Mouse (Mus musculus): ENCODE results near the gene Rngtt. TPM values are rescaled to one million over a fixed set of nuclear protein-coding genes. Genes with fewer than 3 reads are reported as not detected.

Rngtt gene
- polyA plus RNA-seq, 1 experiment from 2014 or later, result 16.4 TPM

GRCm38 (mm10) chr4:33315840-33316239 is 5.7 kb downstream of the Rngtt start:
- no peak overlapping the region for H3K9ac ChIP-seq
- WGBS (ENCODE audit: insufficient replicate concordance), result 47% methylated on average over 5 of the region's 5 CpGs

GRCm38 (mm10) chr4:33331147-33331546 is 21.0 kb downstream of the Rngtt start:
- 51% methylated on average over 4 of the region's 4 CpGs for WGBS (ENCODE audit: insufficient replicate concordance)
- H3K27ac ChIP-seq, result no peak overlapping the region
- H3K9ac ChIP-seq, result no peak overlapping the region
- H3K9me3 ChIP-seq (replicated peaks), result no peaks in the 10 kb centered on the region
- no peak overlapping the region for H3K4me3 ChIP-seq (replicated peaks)
- peaks cover 9% of the 10 kb centered on the region; the same call in 1 of the 2 replicates for H3K4me1 ChIP-seq (replicated peaks)
- ATAC-seq (ENCODE audit: low read depth) (no peak), DNase-seq (no peak)
- H3K4me2 ChIP-seq, result no peak overlapping the region
- H3K36me3 ChIP-seq, result peaks cover 69% of the 10 kb centered on the region
- H3K27me3 ChIP-seq, result no peaks in the 10 kb centered on the region

More at GRCm38 (mm10) chr4:33315840-33316239, 5.7 kb downstream of the Rngtt start:
- Histone ChIP-seq H3K4me3 (replicated peaks) (no peak overlapping the region), H3K27me3 (no peaks in the 10 kb centered on the region), H3K4me1 (replicated peaks) (peaks cover 27% of the 10 kb centered on the region), H3K36me3 (peaks cover 10% of the 10 kb centered on the region; the same call in 1 of the 2 replicates), H3K9me3 (replicated peaks) (no peaks in the 10 kb centered on the region), H3K4me2 (no peak overlapping the region), H3K27ac (no peak overlapping the region; the same call in 1 of the 2 replicates)
- no peak for DNase-seq
- no peak for ATAC-seq (ENCODE audit: low read depth)

DNA sequence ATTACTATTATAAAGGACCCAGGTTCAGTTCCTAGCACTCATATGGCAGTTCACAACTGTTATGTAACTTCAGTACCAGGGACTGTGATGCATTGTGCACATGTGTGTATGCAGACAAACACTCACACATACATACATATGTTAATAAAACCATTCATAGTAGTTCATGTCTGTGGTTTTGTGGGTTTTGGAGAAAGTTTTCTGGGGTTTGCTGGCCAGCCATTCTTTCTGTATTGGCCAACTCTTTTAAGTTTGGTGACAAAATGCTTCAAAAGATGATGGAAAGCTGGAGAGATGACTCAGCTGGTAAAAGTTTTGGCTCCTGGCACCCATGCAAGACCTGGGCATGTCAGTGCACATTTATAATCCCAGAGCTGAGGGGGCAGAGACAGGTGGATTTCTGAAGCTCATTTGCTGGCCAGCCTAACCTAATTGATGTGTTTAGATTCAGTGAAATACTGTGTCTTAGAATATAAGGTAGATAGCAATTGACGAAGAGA is 22.9 kb downstream of the Rngtt start:
- DNase-seq, result no peak
- Histone ChIP-seq H3K36me3 (peaks cover 62% of the 10 kb centered on the region), H3K4me1 (replicated peaks) (peaks cover 13% of the 10 kb centered on the region), H3K9ac (no peak overlapping the region), H3K27me3 (no peaks in the 10 kb centered on the region), H3K9me3 (replicated peaks) (no peaks in the 10 kb centered on the region), H3K4me2 (no peak overlapping the region), H3K27ac (no peak overlapping the region), H3K4me3 (replicated peaks) (no peak overlapping the region)
- no peak for ATAC-seq (ENCODE audit: low read depth)
- 97% methylated on average over 1 of the region's 1 CpGs for WGBS (ENCODE audit: insufficient replicate concordance)

DNA sequence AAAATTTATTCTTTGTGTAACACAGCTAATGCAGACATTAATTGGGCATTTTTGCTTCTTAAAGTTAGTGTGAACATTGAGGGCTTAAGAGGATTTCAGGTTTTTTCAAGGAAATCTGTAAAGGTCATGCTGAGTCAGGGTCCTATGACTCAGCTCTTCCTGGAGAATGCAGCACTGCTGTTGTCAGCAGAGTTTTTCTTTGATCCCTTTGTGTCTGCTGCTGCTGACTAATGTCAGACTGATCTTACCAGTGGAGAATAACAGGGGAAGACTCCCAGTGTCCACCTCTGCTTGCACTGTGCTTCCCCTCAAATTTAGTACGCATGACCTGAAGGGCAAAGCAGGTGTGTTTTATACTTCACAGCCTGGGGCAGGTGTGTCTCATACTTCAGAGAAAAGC is 27.9 kb downstream of the Rngtt start:
- Histone ChIP-seq H3K4me2 (no peak overlapping the region), H3K9ac (peak overlapping the region; percentile 27; the same call in 1 of the 2 replicates), H3K4me1 (replicated peaks) (peaks cover 13% of the 10 kb centered on the region), H3K4me3 (replicated peaks) (no peak overlapping the region), H3K9me3 (replicated peaks) (no peaks in the 10 kb centered on the region), H3K27me3 (no peaks in the 10 kb centered on the region), H3K36me3 (peaks cover 61% of the 10 kb centered on the region), H3K27ac (peak overlapping the region; percentile 74)
- DNase-seq (peak; percentile 59), ATAC-seq (ENCODE audit: low read depth) (peak; percentile 79)
- 82% methylated on average over 1 of the region's 1 CpGs for WGBS (ENCODE audit: insufficient replicate concordance)

GRCm38 (mm10) chr4:33342877-33343731 is 33.0 kb downstream of the Rngtt start:
- peaks cover 34% of the 10 kb centered on the region for H3K36me3 ChIP-seq
- WGBS (ENCODE audit: insufficient replicate concordance), result 80% methylated on average over 7 of the region's 7 CpGs
- H3K4me1 ChIP-seq (replicated peaks), result peaks cover 22% of the 10 kb centered on the region
- H3K27ac ChIP-seq, result peak overlapping the region; percentile 75
- H3K4me2 ChIP-seq, result peak overlapping the region; percentile 34; the same call in 1 of the 2 replicates
- no peak overlapping the region for H3K4me3 ChIP-seq (replicated peaks)
- H3K9me3 ChIP-seq (replicated peaks), result no peaks in the 10 kb centered on the region
- H3K27me3 ChIP-seq, result no peaks in the 10 kb centered on the region
- no peak for DNase-seq
- ATAC-seq (ENCODE audit: low read depth), result peak; percentile 45
- 0 out of 2 replicates have a peak overlapping the region, but pooled peaks have one; percentile 27 for H3K9ac ChIP-seq

- WGBS (ENCODE audit: insufficient replicate concordance), result 57% methylated on average over 6 of the region's 6 CpGs
- ATAC-seq (ENCODE audit: low read depth) (peak; percentile 97), DNase-seq (peak; percentile 65)
- peaks cover 20% of the 10 kb centered on the region for H3K4me1 ChIP-seq (replicated peaks)
- H3K9ac ChIP-seq, result 0 out of 2 replicates have a peak overlapping the region, but pooled peaks have one; percentile 27
- H3K4me3 ChIP-seq (replicated peaks), result no peak overlapping the region
- H3K4me2 ChIP-seq, result peak overlapping the region; percentile 34; the same call in 1 of the 2 replicates
- peaks cover 32% of the 10 kb centered on the region for H3K36me3 ChIP-seq
- H3K27ac ChIP-seq, result peak overlapping the region; percentile 75
- H3K9me3 ChIP-seq (replicated peaks), result no peaks in the 10 kb centered on the region
- H3K27me3 ChIP-seq, result no peaks in the 10 kb centered on the region
These were observed 33.6 kb downstream of the Rngtt start for GRCm38 (mm10) chr4:33343732-33344057.

- no peaks in the 10 kb centered on the region for H3K27me3 ChIP-seq
- H3K36me3 ChIP-seq, result peaks cover 16% of the 10 kb centered on the region
- no peak for DNase-seq
- H3K4me1 ChIP-seq (replicated peaks), result no peaks in the 10 kb centered on the region
- ATAC-seq (ENCODE audit: low read depth), result no peak
- H3K4me3 ChIP-seq (replicated peaks), result no peak overlapping the region
- no peak overlapping the region for H3K27ac ChIP-seq
- no peak overlapping the region for H3K9ac ChIP-seq
- H3K4me2 ChIP-seq, result no peak overlapping the region
- no peaks in the 10 kb centered on the region for H3K9me3 ChIP-seq (replicated peaks)
These were observed 53.3 kb downstream of the Rngtt start for GRCm38 (mm10) chr4:33363451-33363850.

GRCm38 (mm10) chr4:33374916-33375315 is 64.8 kb downstream of the Rngtt start:
- whole genome bisulfite sequencing (ENCODE audit: insufficient replicate concordance), result 68% methylated on average over 6 of the region's 6 CpGs

DNA sequence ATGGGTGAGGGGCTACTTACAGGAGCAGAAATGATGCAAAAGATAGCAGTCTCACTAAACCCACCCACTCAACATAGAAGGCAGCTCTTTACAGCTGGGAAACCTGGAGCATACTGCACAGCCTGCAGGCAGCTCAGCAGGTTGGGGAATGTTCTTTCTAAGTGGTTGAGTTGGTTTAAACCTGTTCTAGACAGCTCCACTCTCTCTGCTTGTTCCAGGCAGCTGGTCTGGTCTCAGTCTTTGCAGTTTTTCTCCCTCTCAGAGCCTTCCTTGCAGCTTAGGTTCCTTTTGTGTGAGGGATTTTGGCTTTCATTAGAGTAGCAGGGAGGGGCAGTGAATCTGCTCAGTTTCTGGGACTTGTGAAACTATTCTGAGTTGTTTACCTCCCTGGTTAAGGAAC is 67.5 kb downstream of the Rngtt start:
- ATAC-seq (ENCODE audit: low read depth), result no peak
- H3K4me2 ChIP-seq, result no peak overlapping the region
- H3K36me3 ChIP-seq, result 0 out of 2 replicates have a peak, but pooled peaks cover 4% of the 10 kb centered on the region
- H3K27ac ChIP-seq, result no peak overlapping the region
- peaks cover 10% of the 10 kb centered on the region for H3K4me1 ChIP-seq (replicated peaks)
- no peaks in the 10 kb centered on the region for H3K27me3 ChIP-seq
- no peak for DNase-seq
- H3K4me3 ChIP-seq (replicated peaks), result no peak overlapping the region
- H3K9ac ChIP-seq, result no peak overlapping the region
- no peaks in the 10 kb centered on the region for H3K9me3 ChIP-seq (replicated peaks)

More at GRCm38 (mm10) chr4:33374916-33375315, 64.8 kb downstream of the Rngtt start:
- Histone ChIP-seq H3K27me3 (no peaks in the 10 kb centered on the region), H3K4me3 (replicated peaks) (no peak overlapping the region), H3K36me3 (peaks cover 8% of the 10 kb centered on the region; the same call in 1 of the 2 replicates), H3K9me3 (replicated peaks) (no peaks in the 10 kb centered on the region), H3K4me2 (no peak overlapping the region), H3K4me1 (replicated peaks) (peaks cover 10% of the 10 kb centered on the region), H3K9ac (no peak overlapping the region), H3K27ac (no peak overlapping the region)
- DNase-seq, result no peak
- ATAC-seq (ENCODE audit: low read depth), result no peak

DNA sequence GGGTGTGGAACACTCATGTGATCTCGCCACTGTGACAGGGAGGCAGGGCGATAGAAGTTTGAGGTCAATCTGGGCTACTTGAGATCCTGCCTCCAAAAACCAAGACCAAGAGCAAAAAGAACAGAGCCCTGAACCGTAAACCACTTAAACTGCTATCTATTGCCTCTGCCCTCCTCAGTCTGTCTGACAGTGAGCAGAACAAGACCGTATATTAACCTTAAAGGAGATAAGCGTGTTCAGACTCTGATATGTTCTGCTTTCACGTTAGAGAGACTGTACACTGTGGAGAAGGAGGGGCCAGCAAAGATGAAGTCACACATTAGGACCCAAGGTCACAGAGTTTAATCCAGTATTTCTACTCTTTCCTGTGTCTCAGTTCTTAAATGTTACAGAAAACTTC is 68.8 kb downstream of the Rngtt start:
- H3K4me2 ChIP-seq, result no peak overlapping the region
- ATAC-seq (ENCODE audit: low read depth) (peak; percentile 69), DNase-seq (no peak)
- no peak overlapping the region for H3K4me3 ChIP-seq (replicated peaks)
- H3K27ac ChIP-seq, result no peak overlapping the region
- WGBS (ENCODE audit: insufficient replicate concordance), result 35% methylated on average over 6 of the region's 6 CpGs
- no peaks in the 10 kb centered on the region for H3K27me3 ChIP-seq
- H3K9ac ChIP-seq, result no peak overlapping the region
- 0 out of 2 replicates have a peak, but pooled peaks cover 4% of the 10 kb centered on the region for H3K36me3 ChIP-seq
- H3K4me1 ChIP-seq (replicated peaks), result peaks cover 10% of the 10 kb centered on the region
- H3K9me3 ChIP-seq (replicated peaks), result no peaks in the 10 kb centered on the region

GRCm38 (mm10) chr4:33388899-33389298 is 78.8 kb downstream of the Rngtt start:
- Histone ChIP-seq H3K4me2 (no peak overlapping the region), H3K27ac (no peak overlapping the region), H3K4me3 (replicated peaks) (no peak overlapping the region), H3K4me1 (replicated peaks) (no peaks in the 10 kb centered on the region), H3K9ac (no peak overlapping the region), H3K9me3 (replicated peaks) (no peaks in the 10 kb centered on the region), H3K27me3 (no peaks in the 10 kb centered on the region), H3K36me3 (peaks cover 6% of the 10 kb centered on the region; the same call in 1 of the 2 replicates)
- WGBS (ENCODE audit: insufficient replicate concordance), result 87% methylated on average over 3 of the region's 3 CpGs
- DNase-seq (no peak), ATAC-seq (ENCODE audit: low read depth) (no peak)
